Mouse (Mus musculus) ES-Bruce4 (cell line): Measurements from ENCODE around the gene Ndufa3.

Experiments used
- CTCF ChIP-seq: IDR thresholded peaks from one replicate; pipeline ENCODE4 v1.8.1; 2011; ENCODE audit warnings: low read depth, low read length
- EP300 ChIP-seq: IDR thresholded peaks from 2 replicates; pipeline ENCODE4 v1.6.1; 2011; ENCODE audit warnings: low read depth, low read length; ENCODE audit not compliant: insufficient read depth

DNA sequence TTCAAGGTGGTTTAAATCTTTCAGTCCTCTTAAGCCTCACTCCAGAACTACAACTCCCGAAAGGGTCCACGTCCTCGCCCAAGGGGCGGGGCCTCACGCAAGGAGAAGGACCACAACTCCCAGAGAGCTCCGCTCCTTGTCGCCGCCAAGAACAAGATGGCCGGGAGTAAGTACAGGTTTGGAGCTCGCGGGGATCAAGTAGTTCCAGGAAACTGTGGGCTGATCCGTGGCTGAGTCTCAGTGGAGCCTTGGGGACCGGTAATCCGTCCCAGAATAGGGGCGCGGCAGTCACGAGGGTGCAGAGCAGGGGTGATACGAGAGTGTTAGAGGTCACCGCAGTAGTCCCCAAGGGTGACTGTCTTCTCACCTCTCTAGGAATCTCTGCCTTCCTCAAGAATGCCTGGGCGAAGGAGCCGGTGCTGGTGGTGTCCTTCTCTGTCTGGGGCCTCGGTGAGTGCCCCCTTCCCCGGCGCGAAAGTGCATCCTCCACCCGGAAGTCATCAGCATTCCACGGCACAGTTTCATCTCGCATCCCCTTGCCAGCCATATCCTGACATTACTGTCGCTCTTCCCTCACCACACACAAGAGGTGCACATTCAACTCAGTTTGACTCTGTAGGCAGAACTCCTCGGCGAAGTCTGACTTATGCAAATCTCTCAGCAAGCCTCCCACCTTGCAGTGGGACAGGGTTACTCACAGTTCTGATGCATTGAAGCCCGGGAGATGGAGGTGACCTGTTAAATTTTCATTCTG is at the start of gene Ndufa3:
- TF ChIP-seq EP300, result no peak
- TF ChIP-seq CTCF, result no peak
